Mouse (Mus musculus): ENCODE measurements around the gene Apoh. TPM values are rescaled to one million over a fixed set of nuclear protein-coding genes. Genes with fewer than 3 reads are reported as not detected.

Apoh gene
- 0.71 and 1.6 TPM in 2 replicates for polyA plus RNA-seq (2012; rRNA removed)

DNA sequence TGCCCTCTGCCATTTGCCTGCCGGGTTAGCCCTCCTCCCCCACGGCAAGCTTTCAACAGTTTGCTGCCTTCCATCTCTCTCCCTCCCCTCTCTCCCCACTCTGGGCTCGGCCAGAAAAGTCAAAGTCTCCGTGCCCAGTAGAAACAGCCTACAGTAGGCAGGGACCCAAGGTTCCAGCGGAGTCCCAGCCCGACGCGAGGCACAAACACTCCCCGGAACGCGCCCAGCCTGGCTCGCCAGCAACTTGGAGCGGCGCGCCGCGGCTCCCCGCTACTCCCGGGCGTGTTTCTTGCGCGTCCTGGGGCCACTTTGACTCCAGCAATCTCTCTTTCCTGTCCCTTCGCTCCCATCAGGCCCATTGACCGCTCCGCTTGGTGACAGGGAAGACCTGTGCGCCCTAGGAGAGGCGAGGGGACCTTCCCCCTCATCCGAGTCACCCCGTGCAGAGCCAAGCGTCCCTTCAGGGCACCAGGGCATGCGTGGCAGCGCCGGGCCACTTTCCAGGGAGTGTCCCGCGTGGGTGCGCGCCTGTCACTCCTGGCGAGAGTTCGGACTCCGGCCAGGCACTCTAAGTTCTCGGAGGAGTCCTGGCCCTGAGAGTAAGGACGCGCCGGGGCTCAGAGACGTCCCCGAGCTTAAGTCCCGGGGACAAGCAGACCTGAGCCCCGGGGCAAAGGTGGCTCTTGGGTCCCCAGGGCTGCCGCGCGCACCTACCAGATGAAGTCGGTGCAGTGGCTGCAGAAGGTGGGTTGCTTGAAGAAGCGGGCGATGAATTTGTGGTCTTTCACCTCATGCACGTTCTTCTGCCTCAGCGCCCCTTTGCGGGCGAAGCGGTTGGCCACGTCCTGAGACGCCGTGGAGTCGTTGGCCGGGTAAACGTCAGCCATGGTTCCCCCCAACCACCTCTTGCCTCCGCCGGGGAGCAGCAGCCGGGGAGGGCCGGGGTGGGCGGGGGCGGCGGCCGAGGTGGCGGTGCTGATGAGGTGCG lies at the start of gene Apoh:
Apoh (plus strand) TSS at position 574 of the 988 bp plus-strand sequence.

DNA sequence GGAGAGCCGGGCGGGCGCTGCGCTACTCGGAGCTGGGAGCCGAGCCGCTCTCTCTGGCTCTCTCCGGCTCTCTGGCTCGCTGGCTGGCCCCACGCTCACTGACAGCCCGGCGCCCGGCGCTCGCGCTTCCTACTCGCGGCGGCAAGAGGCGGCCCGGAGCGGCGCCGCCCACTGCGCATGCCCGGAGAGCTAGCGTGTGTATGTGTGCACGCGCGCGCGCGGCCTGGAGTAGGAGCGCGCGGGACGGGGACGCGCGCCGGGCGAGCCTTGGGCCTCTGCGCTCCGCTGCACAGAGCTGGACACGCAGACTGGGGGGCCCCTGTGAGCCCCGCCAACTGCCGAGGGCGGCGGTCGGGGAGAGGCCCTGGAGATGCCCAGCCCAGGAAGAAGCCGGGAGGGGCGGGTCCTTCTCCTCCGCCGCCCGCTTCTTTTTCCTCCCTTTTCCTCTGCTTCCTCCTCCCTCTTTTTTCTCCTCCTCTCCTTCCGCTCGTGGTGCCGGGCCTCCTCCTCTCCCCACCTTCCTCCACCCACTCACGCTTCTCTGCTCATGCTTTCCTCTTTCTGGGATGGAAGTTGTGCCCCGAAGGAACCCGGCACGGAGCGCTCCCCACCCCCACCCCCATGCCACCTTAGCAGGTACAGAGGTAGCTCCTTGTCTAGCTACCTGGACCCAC lies 772 bp downstream of the Apoh start, which contains the start of gene Prkca:
Prkca (minus strand) TSS at position 140 of the 674 bp plus-strand sequence.

DNA sequence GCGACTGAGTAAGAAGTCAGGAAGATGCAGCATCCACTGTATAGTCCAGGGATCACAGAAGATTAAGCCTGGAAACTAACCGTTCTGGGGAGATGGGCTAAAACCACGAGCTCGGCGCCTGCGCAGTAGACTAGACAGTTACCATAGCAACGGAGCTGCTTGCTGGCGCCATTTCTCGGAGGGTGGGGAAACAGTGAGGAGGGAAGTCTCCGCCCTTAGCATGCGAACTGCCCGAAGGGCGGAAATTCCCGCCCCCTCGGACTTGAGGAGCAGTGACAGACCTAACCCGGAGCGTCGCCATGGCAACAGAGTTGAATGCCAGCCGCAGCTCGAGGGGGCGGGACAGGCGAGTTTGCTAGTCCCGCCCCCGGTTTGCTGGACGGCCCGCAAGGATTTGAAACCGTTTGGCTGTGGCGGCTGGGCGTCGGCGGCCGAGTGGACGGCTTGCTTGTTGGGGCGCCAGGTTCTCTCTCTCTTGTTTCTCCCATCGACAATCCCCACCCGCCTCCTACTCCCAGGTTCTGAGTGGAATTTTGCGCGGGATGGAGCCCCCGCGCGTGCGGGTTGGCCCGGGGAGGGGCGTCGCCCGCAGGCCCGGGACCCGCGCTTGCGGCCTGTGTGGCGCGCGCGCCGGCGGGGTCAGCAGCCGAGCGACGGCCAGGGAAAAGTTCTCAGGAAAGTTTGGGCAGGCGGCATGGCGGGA lies 81.9 kb downstream of the Apoh start, which contains the start of gene Cep112:
Cep112 (plus strand) TSS at position 304 of the 703 bp plus-strand sequence.

Other genes starting within 250 kb of the Apoh start
- 6.9 and 8.4 TPM in 2 replicates for gene Prkca, start 574 bp downstream of the Apoh start, polyA plus RNA-seq (2012; rRNA removed)
- 14.6 and 25.0 TPM in 2 replicates for gene Cep112, start 81.8 kb downstream of the Apoh start, polyA plus RNA-seq (2012; rRNA removed)

All from central nervous system, embryonic 11.5 days (tissue).